Mouse (Mus musculus): ENCODE data around the gene Pigt.

The Pigt gene

DNA sequence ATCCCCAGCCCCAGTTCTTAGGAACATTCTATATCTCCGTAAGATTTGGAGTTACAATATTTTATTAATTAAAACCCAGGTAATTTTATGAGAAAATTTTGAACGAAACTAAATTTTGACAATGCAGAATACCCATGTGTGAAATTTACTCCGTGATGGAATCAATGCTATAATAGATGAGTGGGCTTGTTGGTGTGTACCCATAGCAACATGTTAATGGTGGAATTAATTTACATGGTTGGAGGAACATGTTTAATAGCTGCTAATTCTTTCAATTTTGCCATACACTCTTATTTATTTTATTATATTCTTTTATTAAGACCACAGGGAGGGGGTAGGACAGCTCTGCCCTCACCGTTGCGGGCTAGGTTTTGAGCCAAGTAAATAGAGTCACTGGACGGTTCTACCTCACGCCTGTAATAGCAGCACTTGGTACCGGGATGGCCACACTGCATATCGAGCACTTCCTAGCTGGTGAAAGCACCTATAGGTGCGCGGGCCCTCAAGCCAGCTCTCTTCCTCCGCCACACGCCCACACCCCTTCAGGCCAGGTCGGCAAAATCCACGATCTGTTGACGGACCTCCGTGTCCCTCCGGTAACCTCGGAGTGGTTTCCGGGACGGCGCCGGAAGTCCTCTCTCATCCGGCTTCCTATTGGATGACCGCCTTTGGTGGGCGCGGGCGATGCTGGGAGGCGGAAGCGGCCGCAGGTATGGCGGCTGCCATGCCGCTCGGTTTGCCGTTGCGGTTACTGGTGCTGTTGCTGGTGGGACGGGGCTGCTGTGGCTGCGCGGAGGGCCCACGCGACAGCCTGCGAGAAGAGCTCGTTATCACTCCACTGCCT, at the start of gene Pigt:
TSS of gene Pigt (plus strand) at position 674 of the 844 bp plus-strand sequence.
- peak; percentile 90 for DNase-seq (ENCODE audit: low spot score)

DNA sequence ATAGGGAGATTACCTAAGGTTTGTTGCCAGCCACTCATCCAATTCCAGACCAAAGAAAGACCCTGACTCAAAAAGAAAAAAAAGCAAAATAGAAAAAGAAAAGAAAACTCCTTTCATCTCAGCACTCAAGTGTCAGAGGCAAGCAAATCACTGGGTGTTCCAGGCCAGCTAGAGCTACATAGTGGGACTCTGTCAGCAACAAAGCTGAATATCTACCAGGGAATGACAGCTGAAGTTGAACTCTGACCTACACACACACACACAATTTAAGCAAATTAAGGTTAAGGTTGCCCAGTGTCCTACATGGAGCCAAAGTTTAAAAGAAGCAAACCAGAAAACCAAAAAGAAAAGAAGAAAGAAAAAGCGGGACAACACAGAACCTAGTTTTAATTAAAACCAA, 49.2 kb upstream of the Pigt start:
- no peak for DNase-seq (ENCODE audit: low spot score)

DNA sequence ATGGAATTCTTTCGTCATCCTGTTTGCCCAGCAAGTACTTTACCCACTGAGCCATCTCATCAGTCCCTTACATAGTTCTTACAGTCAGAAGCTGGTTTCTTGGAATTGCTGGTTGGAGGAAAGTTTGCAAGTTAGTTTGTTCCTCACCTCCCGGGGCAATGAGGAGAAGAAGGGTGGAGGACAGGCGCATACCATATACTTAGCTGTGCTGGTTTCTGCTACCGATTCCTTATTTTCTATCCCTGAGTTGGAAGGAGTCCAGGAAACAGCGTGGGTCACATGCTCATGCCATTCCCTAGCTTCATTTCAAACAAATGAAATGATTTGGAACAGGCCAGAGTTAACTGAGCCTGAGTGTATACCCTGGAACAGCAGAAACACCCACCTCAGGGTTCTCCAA, 48.4 kb upstream of the Pigt start:
- DNase-seq (ENCODE audit: low spot score), result no peak

DNA sequence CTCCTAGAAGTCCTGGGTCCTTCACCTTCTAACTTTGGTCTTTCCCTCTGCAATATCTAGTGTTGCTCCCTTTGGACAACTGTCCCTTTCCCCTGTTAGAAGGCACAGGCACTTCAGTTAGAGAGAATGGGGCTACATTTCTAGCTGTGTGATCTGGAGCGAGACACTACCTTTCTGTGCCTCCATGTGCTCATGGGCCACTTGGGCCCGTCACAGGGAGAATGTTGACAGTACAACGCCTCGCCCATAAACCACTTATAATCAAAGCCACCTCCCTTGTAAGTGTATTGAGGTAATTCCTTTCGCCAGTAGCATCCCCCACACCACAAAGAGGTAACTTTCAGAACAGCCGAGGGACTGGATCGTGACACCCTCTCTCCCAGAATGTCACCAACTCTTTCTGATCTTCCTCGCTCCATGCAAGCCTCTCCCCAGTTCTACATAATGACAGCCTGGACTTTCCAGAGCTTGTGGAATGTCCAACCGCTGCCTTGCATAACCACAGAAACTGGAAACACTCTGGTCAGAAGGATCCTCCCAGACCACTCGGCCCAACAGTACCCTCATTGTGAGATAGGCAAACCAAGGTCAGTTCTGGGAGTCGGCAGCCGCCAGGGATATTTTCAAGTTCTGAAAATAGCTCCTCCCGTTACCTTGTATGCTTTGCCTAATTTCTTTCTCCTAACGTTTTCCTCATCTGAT, 47.8 kb upstream of the Pigt start:
- no peak for DNase-seq (ENCODE audit: low spot score)

DNA sequence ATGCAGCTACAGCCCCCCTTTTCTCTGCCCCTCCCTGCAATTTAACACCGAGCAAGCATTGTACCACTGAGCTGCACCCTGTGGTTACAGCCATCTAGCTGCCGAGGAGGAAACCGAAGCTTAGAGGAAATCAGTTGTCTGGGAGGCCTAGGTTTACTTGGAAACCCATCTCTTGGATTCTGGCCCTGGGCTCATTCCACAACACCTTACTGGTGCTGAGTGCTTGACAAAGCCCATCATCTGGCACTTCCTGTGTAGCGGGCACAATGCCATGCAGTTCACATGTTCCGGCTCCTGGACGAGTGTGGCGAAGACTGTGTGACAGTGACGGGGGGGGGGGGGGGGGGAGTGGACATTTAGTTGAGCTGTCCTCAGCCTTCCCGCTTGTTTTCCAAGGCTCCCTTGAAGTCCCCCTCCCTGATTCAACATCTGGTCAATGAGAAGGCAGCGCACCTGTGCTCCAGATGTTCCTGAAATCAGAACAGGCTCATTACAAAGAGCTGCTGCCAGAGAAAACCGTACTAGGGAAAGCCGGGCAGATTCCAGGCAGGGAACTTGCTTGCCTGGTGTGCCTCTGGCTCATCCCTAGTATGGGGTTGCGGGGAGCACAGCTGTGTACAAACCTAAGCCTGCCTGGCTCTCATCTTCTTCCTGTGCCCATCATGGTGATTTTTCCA, 45.2 kb upstream of the Pigt start:
- peak; percentile 21 for DNase-seq (ENCODE audit: low spot score)

DNA sequence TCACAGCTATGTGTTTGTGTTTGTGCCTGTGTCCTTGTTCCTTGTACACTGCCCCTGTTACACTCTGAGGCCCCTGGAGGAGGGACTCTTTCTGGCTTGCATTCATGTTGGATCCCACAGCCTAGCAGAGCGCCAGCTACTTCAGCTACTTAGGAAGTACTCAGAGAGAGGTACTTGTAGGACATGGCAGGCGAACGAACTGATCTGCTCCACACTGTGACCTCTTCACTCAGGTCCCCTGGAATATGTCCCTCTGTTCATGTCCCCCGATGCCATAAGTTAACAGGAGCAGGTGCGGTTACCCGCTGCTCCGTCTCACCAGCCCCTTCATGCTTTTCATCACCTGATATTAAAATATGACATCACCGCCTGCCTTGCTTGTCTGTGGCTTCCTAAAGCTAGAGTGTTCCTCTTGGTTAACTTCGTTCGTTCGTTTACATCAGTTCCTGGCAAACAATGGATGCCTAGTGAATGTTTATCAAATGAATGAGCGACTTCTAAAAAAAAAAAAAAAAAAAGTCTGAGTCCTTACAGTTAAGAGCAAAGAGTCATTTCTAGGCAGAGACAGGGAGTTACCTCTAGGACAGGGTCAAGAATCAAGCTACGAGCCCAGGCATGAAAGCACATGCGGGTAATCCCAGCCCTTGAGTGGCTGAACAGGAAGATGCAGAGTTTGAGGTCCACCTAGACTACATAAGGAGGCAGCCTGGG, 44.1 kb upstream of the Pigt start:
- no peak for DNase-seq (ENCODE audit: low spot score)

DNA sequence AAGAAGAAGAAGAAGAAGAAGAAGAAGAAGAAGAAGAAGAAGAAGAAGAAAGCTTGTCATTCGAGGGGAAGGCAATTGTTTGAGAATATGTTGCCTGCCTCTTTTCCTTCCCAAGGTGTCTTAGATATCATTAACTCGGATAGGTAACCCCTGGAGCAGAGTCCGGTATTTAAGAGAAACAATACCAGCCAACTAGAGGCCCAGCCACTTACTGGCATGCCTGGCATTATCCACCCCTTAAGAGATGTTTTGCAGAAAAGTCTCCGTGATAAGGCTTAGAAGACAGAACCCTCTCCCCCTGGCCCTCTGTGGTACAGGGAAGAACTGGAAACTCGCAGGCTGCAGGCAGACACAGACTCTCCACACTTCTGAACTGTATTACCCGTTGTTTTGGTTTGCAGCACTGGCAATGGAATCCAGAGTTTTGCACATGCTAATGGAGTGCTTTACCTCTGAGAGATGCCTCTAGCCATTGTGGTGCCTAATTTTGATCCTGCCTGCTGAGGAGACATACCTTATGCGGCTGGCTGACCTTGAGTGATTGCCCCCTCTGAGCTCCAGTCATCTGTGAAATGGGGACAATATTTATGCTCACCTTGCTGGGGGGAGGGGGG, 43.3 kb upstream of the Pigt start:
- no peak for DNase-seq (ENCODE audit: low spot score)

DNA sequence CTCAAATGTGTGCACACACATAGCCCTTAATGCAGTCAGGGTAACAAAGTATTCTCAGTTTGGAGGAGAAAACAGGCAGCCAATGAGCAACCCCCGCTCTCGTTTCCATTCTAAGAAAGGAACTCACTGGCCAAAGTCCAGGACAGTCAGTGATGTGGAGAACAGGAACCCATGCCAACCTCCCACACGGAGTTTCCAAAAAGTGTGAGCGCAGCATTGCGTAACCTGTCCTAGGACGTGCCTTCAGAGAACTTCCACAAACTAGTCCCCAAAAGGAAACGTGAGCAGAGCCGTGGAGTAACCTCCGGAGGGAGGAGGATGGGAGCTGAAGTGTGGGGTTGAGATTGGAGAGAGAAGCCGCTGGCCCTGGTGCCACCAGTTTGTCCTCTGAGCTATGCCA, 42.5 kb upstream of the Pigt start:
- DNase-seq (ENCODE audit: low spot score), result no peak

DNA sequence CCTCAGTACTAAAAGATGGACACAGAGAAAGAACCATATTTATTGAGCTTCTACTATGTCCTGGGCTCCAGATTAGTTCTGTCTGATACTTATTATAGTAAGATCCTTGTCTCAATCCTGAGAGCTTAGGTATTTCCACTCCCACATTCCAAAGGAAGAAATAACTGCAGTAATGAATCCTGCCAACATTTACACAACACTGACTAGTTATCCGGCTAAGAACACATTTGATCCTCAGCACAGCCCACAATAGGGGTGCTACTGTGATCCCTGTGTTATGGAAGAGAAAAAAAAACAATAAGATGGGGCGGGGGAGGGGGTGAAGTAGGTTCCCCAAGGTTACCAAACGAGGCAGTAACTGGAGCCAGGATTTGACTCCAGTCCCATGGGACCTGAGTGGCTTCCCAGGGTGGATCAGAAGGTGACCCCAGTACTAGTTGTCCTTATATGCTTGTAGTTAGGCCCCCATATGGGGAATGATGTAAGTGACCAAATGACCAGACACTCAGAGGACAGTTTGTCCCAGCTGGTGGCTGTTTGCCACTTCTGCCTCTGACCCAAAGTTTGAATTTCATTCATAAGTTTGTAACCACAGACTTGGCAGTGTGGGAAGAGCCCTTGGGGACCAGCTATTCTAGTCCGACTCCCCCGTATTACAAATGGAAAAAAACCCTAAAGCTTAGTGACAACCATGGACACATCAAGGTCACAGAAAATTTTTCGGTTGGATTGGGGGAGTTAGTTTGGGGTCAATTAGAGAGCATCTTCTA, 41.7 kb upstream of the Pigt start:
- no peak for DNase-seq (ENCODE audit: low spot score)

DNA sequence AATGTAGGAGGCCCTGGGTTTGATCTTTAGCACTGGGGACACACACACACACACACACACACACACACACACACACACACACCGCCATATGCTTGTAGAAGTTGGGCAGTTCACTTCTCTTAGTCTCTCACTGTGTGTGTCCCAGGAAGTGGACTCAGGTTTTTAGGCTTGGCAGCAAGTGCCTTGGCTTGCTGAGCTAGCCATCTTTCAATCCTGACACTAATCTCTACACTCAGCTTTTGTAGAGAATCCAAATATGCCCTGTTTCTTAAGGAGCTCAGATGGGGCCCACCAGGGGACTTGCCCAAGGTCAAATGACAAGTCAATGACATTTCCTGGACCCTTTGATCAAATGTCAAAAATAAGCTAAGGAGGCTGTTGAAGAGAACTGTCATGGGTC, 40.9 kb upstream of the Pigt start:
- peak; percentile 10 for DNase-seq (ENCODE audit: low spot score)

DNA sequence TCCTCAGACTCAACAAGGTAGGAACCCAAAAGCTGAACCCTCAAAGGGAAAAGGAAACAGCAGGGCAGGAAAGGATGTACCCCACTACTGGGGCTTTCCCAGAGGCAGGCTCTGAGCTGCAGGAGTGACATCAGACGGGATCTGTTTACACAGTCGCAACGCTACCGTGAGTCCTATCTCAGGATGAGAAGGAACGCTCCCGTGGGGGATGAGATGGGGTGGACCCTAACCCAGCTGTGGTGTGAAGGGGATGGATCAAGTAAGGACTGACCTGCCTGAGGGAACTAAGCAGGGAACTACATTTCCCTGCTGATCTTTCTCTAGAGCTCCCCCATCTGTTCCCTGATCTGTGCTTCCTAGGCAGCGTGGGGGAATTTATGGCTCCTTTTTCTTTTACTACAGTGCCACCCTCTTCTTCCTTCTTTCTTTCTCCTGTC, 40.4 kb upstream of the Pigt start, which contains the start of gene Sys1:
TSS of gene Sys1 (plus strand) at position 101 of the 437 bp plus-strand sequence.
- DNase-seq (ENCODE audit: low spot score), result peak; percentile 59

DNA sequence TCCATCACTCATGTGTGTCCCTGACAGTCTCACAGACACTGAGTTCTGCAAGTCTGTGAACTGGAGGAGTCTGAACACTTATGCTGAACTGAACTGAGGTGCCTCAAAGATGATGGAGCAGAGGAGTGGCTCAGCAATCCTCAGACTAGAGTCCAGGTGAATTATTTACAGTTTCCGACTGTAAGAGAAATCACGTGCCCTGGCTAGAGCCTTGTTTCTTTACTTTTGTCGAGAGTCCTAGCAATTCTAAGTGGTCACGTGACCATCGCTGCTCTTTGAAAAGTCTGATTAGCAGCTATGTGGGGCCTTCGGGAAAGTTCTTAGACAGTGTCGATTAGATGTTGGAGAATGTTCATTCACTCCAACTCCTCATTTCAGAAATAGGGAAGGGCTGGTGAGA, 39.4 kb upstream of the Pigt start:
- DNase-seq (ENCODE audit: low spot score), result no peak

DNA sequence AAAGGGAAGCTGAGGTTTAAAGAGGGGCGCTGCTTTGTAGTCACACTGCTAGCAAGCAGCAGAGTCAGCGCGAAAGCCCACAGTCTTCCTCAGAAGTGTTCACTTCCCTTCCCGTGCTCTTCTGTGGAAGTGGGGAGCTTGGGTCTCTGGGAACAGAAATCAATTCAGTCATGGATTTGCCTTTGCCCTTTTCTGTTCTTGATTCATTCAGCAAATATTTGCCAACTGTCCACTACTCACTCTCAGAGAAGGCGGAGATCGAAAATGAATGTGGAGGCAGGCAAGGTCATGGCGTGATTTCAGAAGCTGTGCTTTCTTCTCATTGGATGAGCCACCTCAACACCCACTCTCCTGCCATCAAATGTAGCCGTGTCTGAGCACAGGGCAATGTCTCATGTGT, 38.8 kb upstream of the Pigt start:
- DNase-seq (ENCODE audit: low spot score), result no peak

DNA sequence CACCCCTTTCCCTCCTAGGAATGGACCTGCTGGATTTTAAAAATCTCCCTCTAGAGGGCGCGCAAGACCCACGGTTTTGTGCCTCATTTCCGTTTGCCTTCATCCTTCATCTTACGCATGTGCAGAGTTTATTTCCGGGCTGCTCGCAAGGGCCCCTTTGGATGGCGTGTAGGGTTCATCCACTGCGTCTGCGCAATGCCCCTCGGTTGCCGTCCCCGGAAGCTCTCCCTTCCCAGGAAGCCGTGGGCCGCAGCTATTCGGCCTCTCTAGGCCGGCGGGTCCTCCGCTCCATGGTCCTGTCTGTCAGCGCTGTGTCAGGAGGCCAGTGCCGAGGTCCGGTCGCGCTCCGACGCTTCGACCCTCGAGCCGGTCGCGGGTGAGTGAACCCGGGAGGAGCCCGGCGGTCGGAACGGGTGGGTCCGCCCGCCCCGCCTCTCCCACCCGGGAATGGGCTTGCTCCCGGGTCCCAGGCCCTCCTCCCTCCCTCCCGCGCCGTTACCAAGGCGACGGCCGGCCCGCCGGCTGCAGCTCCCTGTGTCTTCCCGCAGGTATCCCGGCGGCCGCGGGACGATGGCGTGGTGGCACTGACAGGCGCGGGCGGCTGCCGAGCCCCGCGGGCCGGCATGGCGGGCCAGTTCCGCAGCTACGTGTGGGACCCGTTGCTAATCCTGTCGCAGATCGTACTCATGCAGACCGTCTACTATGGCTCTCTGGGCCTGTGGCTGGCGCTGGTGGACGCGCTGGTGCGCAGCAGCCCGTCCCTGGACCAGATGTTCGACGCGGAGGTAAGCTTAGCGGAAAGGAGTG, 36.4 kb upstream of the Pigt start, which contains the start of gene Gm20458:
TSS of gene Gm20458 (plus strand) at position 223 of the 807 bp plus-strand sequence.
- DNase-seq (ENCODE audit: low spot score), result peak; percentile 98

DNA sequence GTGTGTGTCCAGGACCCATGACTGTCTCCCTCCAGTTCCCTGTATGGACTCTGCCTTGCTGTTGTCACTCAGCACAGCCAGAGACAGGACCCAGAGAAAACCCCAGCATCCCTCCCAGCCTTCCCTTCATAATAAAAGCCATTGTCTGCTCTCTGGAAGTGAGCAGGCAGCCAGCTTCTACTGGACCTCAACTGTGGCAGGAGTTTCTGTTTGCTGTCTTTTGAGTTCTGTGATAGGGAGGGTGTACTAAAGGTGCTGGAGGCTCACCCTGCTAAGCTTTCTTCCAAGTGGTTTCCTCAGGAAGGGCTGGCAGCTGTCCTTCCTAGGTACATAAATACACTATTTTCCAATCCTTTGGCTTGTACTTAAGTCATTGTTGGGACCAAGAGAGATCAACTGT, 32.2 kb upstream of the Pigt start:
- no peak for DNase-seq (ENCODE audit: low spot score)

DNA sequence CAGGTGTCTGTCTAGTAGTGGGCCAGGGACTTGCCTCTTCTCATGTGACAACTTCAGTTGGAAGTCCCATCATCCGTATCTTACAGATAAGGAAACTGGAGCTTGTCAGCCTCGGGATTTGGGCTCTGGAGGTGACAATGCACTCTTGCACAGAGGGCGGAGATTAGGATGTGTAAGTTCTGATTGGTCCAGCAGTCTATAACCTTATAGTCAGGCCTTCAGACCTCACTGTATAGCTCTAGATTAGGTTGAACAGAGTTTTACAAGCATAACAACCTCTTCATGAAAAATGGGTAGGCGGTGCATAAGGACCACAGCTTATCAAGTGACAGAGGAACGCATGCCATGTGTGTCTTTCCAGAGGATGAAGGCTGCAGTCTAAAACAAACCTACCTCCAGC, 30.5 kb upstream of the Pigt start:
- no peak for DNase-seq (ENCODE audit: low spot score)

DNA sequence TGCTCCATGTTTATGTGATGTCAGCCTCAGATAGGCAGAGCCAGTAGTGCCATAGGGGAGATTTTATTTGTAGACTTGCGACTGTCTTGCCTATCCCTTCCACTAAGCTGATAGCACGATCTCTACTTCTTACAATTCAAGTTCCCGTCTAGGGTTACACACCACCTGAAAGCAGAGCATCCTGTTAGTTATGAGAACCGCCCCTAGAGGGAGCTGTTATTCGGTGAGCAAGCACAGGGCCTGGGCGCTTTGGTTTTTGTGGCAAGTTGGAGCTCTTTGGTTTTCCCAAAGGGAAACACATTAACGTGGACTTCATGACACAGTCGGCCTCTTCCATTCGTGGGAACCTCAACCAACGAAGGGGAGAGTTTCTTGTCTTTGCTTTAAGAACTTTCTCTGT, 27.1 kb upstream of the Pigt start:
- peak; percentile 79 for DNase-seq (ENCODE audit: low spot score)

DNA sequence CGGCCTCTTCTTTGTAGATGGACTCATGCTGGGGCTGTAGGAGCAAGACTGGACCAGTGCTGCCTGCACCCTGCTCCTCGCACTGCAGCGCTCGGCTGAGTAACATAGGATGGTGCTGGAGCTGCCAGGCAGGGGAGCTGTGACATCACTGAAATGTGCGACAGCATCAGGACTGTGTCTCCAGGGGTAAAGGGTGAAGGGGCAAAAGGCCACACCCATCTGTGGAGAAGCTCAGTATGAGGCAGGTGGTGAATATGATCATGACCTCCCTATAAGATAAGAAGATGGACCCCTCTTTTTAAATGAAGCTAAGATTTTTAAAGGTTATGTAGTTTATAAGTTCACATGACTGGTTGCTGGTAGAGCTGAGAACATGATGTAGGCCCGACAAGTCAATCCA, 23.7 kb upstream of the Pigt start, which contains the start of gene Trp53tg5:
TSS of gene Trp53tg5 (minus strand) at position 101 of the 400 bp plus-strand sequence.
- no peak for DNase-seq (ENCODE audit: low spot score)

DNA sequence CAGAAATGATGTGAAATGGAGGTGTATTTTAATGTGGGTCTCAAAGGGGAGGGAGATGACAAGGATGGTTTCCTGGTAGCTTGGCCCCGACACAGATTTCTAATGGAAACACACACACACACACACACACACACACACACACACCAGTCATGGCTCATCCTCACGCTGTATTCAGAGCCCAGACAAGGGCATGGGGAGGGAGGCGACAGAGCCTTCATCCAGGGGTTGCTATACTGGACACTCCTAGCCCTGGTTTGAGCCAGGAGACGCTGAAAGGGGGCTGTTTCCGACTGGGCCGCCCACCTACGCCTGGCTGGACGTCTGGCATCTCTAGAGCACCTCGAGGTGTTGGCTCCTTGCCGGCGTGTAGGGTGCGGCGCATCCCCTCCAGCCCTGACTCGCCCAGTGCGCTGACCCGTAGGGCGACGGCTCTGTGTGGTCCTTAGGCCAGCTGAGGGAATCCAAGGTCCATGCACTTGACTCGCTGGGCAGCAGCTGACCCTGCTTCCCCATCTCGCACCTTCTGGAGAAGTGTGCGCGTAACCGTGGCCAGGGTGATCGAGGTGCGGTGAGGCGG, 11.6 kb upstream of the Pigt start, which contains the start of gene Dbndd2:
TSS of gene Dbndd2 (plus strand) at position 426 of the 577 bp plus-strand sequence.
- peak; percentile 47 for DNase-seq (ENCODE audit: low spot score)

All from embryo, embryonic 10.5 days (tissue).